Mouse (Mus musculus) small intestine, adult 2 months (tissue): Measurements from ENCODE around the gene Coro1c.

Experiments used
- CTCF ChIP-seq: fragments of 200-500 bp; IDR thresholded peaks from 2 replicates; pipeline ENCODE4 v1.5.1; 2012; ENCODE audit warnings: low read depth, mild to moderate bottlenecking, control low read depth, inconsistent platforms, low read length, moderate library complexity, mixed read lengths; ENCODE audit not compliant: insufficient replicate concordance, insufficient read length; ENCODE audit errors: extremely low read depth
- POLR2A ChIP-seq: fragments of 200-500 bp; IDR thresholded peaks from 2 replicates; pipeline ENCODE4 v1.6.1; 2012; ENCODE audit warnings: low read depth, mild to moderate bottlenecking, control low read depth, inconsistent platforms, low read length, moderate library complexity

- TF ChIP-seq CTCF: no peak
- TF ChIP-seq POLR2A: no peak
These were observed 34.2 kb downstream of the Coro1c start for GRCm38 (mm10) chr5:113874063-113875024.
